Mouse (Mus musculus) liver, embryonic 13.5 days (tissue): ENCODE measurements around the gene Map2. TPM values are rescaled to one million over a fixed set of nuclear protein-coding genes. Genes with fewer than 3 reads are reported as not detected.

Source experiments
- ATAC-seq: fragments of 200-750 bp; cut with Nextera tagmentation; 2 replicates; pipeline ENCODE4 v1.8.0; 2017; ENCODE audit warnings: low read depth, mild to moderate bottlenecking, moderate number of reproducible peaks, moderate library complexity
- DNase-seq: peaks from one replicate; pipeline ENCODE4 v3.0.0; 2022
- H3K27ac ChIP-seq: fragments of 300-500 bp; sonication (generic); 2 replicates; pipeline ENCODE4 v1.5.1; 2015; ENCODE audit warnings: moderate library complexity, mild to moderate bottlenecking, inconsistent platforms
- H3K27me3 ChIP-seq: fragments of 300-500 bp; sonication (generic); 2 replicates; pipeline ENCODE4 v1.6.1; 2015; ENCODE audit warnings: mild to moderate bottlenecking, inconsistent platforms
- H3K36me3 ChIP-seq: fragments of 300-500 bp; sonication (generic); 2 replicates; pipeline ENCODE4 v1.6.1; 2015; ENCODE audit warnings: mild to moderate bottlenecking, inconsistent platforms
- H3K4me1 ChIP-seq: fragments of 300-500 bp; sonication (generic); replicated peaks from 2 replicates; pipeline ENCODE4 v1.6.1; 2015; ENCODE audit warnings: inconsistent platforms
- H3K4me2 ChIP-seq: fragments of 300-500 bp; sonication (generic); 2 replicates; pipeline ENCODE4 v1.6.1; 2015; ENCODE audit warnings: inconsistent platforms, mild to moderate bottlenecking, moderate library complexity
- H3K4me3 ChIP-seq: fragments of 300-500 bp; sonication (generic); replicated peaks from 2 replicates; pipeline ENCODE4 v1.5.1; 2015; ENCODE audit warnings: mild to moderate bottlenecking, inconsistent platforms
- H3K9ac ChIP-seq: fragments of 300-500 bp; sonication (generic); 2 replicates; pipeline ENCODE4 v1.6.1; 2015; ENCODE audit warnings: mild to moderate bottlenecking, inconsistent platforms
- H3K9me3 ChIP-seq: fragments of 300-500 bp; sonication (generic); replicated peaks from 2 replicates; pipeline ENCODE4 v1.6.1; 2016; ENCODE audit warnings: inconsistent platforms
- WGBS: fragments of 180-500 bp; shearing (Covaris S2); methylation state at CpG from one replicate; pipeline ENCODE4 v1.1.7; 2015; ENCODE audit not compliant: insufficient replicate concordance; 5-methylcytosine and 5-hydroxymethylcytosine counted together
- polyA plus RNA-seq: library from polyadenylated mRNA; unstranded; fragments of >200 nt; fragmentation: Nextera tagmentation; extraction: Ambion mirVana; gene quantifications from 2 replicates; pipeline ENCODE4 v1.2.1, GENCODE M21; 2015

Gene Map2
- polyA plus RNA-seq, 1 experiment from 2014 or later, result 0.91 TPM

DNA sequence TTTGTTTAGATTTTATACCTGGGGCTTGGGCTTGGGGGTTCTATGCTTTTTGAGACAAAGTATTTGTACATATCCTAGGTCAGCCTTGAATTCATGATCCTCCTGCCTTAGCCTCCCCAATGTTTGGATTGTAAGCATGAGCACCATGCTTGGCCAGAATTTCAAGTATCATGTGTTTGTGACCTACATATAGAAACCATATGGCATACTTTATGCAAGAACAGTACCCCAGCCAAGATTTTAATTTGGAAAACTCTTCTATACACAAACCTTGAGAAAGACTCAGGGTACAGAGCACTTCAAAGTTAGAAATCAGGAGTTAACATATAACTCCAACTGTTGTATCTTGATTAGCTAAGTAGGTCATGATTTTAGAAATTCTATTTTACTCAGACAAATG, 243.3 kb downstream of the Map2 start:
- no peak overlapping the region for H3K9ac ChIP-seq
- ATAC-seq, result no peak
- DNase-seq, result no peak
- H3K27me3 ChIP-seq, result no peaks in the 10 kb centered on the region
- H3K4me2 ChIP-seq, result no peak overlapping the region
- no peaks in the 10 kb centered on the region for H3K4me1 ChIP-seq
- no peak overlapping the region for H3K27ac ChIP-seq
- no peaks in the 10 kb centered on the region for H3K9me3 ChIP-seq
- no peak overlapping the region for H3K4me3 ChIP-seq
- H3K36me3 ChIP-seq, result no peaks in the 10 kb centered on the region

GRCm38 (mm10) chr1:66426073-66426472, 251.0 kb downstream of the Map2 start:
- Histone ChIP-seq H3K9me3 (no peaks in the 10 kb centered on the region), H3K4me1 (no peaks in the 10 kb centered on the region), H3K4me3 (no peak overlapping the region), H3K9ac (no peak overlapping the region), H3K27ac (no peak overlapping the region), H3K27me3 (no peaks in the 10 kb centered on the region), H3K36me3 (no peaks in the 10 kb centered on the region), H3K4me2 (no peak overlapping the region)
- ATAC-seq (no peak), DNase-seq (no peak)
- 74% methylated on average over 5 of the region's 5 CpGs for WGBS

DNA sequence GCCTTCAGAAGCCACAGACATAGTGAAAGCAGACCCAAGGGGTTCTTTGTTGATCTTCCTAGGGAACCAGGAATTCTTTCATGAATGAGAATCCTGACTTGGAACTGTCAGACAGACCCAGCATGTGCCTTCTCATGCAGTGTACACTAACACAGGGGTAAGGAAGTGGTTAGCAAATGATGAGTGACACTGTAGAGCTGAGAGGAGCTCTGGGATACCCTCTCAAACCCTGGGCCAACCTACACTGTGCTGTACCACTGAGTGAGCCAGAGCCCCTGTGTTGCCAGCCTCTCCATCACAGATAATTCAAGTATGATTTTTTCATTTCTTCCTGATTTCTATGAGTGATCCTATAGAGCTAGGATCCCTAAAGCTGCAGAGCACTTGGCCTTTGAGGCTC, 255.9 kb downstream of the Map2 start:
- ATAC-seq, result no peak

DNA sequence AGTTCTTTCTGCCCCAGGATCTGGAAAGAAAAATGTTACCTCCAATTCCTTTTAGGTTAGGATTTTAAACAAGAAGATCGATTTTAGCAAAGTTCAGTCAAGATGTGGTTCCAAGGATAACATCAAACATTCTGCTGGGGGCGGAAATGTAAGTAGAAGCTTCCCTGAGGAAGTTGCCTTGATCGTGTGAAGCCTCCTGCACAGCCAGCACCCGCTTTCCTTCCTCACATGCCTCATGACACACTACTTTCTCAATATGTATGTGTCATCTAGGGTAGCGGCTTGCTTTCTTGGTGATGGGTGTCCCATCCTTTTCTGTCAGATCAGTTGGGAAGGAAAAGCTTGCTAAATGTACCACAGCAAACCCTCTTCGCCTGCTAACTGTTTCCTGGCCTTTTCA, 256.4 kb downstream of the Map2 start:
- Histone ChIP-seq H3K27ac (no peak overlapping the region), H3K36me3 (no peaks in the 10 kb centered on the region), H3K4me2 (no peak overlapping the region), H3K4me1 (no peaks in the 10 kb centered on the region), H3K4me3 (no peak overlapping the region), H3K9me3 (no peaks in the 10 kb centered on the region), H3K9ac (no peak overlapping the region), H3K27me3 (no peaks in the 10 kb centered on the region)
- WGBS, result 51% methylated on average over 6 of the region's 6 CpGs
- no peak for ATAC-seq
- DNase-seq, result no peak

More for the DNA sequence above, 255.9 kb downstream of the Map2 start:
- no peaks in the 10 kb centered on the region for H3K27me3 ChIP-seq
- no peaks in the 10 kb centered on the region for H3K9me3 ChIP-seq
- DNase-seq, result no peak
- no peaks in the 10 kb centered on the region for H3K4me1 ChIP-seq
- H3K4me2 ChIP-seq, result no peak overlapping the region
- no peaks in the 10 kb centered on the region for H3K36me3 ChIP-seq
- H3K27ac ChIP-seq, result no peak overlapping the region
- no peak overlapping the region for H3K9ac ChIP-seq
- H3K4me3 ChIP-seq, result no peak overlapping the region

DNA sequence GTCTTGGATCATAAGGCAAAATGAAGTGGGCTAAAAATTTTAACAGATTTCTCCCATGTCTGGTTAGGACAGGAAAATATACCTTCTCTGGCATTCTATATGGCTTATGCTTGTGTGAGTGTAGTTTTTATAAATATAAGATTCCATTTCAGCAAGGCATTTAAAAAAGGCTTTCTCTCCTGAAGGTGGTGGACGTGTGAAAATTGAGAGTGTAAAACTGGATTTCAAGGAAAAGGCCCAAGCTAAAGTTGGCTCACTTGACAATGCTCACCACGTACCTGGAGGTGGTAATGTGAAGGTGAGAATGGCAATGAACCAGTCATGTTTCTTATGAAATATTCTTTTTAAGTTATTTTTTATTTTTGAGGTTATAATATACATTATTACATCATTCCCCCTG, 263.0 kb downstream of the Map2 start:
- no peak overlapping the region for H3K9ac ChIP-seq
- DNase-seq, result no peak
- no peak overlapping the region for H3K4me3 ChIP-seq
- H3K4me1 ChIP-seq, result no peaks in the 10 kb centered on the region
- no peaks in the 10 kb centered on the region for H3K36me3 ChIP-seq
- no peaks in the 10 kb centered on the region for H3K27me3 ChIP-seq
- no peak overlapping the region for H3K4me2 ChIP-seq
- H3K27ac ChIP-seq, result no peak overlapping the region
- no peaks in the 10 kb centered on the region for H3K9me3 ChIP-seq
- WGBS, result 43% methylated on average over 2 of the region's 2 CpGs
- no peak for ATAC-seq

DNA sequence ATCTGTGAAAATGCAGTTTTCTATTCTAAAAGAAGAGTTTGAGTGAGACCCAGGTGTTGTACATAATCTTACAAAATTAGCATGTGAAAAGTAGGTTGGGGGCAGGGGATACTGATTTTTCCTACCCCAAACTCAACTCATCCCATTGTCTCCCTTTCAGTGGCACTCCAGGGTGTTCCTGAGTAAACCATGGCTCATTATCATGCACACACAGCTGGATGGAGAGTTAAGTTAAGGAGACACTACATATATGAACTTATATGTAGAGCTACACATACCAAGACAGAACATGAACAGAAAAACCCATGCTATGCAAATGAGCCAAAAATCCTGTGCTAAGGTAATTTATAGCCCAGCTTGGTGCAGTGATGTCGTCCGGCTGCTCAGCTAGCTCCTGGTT, 267.8 kb downstream of the Map2 start:
- H3K4me2 ChIP-seq, result no peak overlapping the region
- no peak for ATAC-seq
- H3K9ac ChIP-seq, result no peak overlapping the region
- no peak overlapping the region for H3K27ac ChIP-seq
- H3K27me3 ChIP-seq, result no peaks in the 10 kb centered on the region
- H3K4me1 ChIP-seq, result no peaks in the 10 kb centered on the region
- no peaks in the 10 kb centered on the region for H3K36me3 ChIP-seq
- no peak overlapping the region for H3K4me3 ChIP-seq
- DNase-seq, result no peak
- H3K9me3 ChIP-seq, result no peaks in the 10 kb centered on the region
- WGBS, result 69% methylated on average over 2 of the region's 2 CpGs

GRCm38 (mm10) chr1:66449471-66449870, 274.4 kb downstream of the Map2 start:
- no peaks in the 10 kb centered on the region for H3K9me3 ChIP-seq
- no peak overlapping the region for H3K4me2 ChIP-seq
- DNase-seq (no peak), ATAC-seq (no peak)
- H3K9ac ChIP-seq, result no peak overlapping the region
- no peaks in the 10 kb centered on the region for H3K27me3 ChIP-seq
- H3K4me1 ChIP-seq, result no peaks in the 10 kb centered on the region
- 57% methylated on average over 2 of the region's 2 CpGs for WGBS
- no peaks in the 10 kb centered on the region for H3K36me3 ChIP-seq
- no peak overlapping the region for H3K27ac ChIP-seq
- H3K4me3 ChIP-seq, result no peak overlapping the region

DNA sequence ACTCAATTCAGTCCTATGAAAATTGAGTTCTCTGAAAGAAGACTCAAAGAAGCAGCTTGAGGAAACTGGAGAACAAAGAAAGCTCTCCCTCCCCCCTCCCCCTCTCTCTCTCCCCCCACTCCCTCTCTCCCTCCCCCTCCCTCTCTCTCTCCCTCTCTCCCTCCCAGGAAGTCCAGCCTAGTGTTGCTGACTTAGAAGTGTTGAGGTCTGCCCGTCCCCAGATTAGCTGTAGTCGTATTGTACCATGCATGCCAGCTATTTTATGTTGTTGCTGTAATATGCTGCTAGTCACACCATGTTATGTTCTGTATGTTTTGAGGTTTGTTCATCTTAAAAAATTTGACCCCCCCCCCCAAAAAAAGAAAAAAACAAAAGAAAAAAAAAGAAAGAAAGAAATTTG, 281.5 kb downstream of the Map2 start:
- Histone ChIP-seq H3K4me2 (no peak overlapping the region), H3K9me3 (no peaks in the 10 kb centered on the region), H3K27me3 (no peaks in the 10 kb centered on the region), H3K36me3 (no peaks in the 10 kb centered on the region), H3K9ac (no peak overlapping the region), H3K27ac (no peak overlapping the region), H3K4me1 (no peaks in the 10 kb centered on the region), H3K4me3 (no peak overlapping the region)
- DNase-seq (no peak), ATAC-seq (no peak)
- WGBS, result 14% methylated on average over 2 of the region's 2 CpGs

DNA sequence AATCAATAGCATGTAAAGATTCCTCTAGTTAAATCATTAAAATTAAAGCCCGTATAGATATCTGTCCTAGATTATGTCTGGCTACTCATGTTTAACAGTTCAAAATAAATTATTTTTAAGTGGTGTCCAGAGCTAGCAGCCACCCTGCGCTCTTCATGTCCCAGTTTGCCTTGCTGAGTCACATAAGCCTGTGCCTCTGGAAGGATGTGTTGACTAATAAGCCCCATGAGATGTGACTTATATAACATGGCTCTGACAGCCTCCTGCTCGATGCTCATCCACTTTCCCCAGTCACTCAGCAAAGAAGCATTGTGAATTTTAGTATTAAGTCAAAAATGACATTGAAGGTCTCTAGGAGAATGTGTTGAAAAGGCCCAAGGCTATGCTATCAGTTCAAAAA, 282.7 kb downstream of the Map2 start:
- no peaks in the 10 kb centered on the region for H3K27me3 ChIP-seq
- H3K4me1 ChIP-seq, result no peaks in the 10 kb centered on the region
- no peak overlapping the region for H3K27ac ChIP-seq
- H3K36me3 ChIP-seq, result no peaks in the 10 kb centered on the region
- H3K4me2 ChIP-seq, result no peak overlapping the region
- H3K4me3 ChIP-seq, result no peak overlapping the region
- DNase-seq (no peak), ATAC-seq (no peak)
- no peaks in the 10 kb centered on the region for H3K9me3 ChIP-seq
- WGBS, result 57% methylated on average over 3 of the region's 3 CpGs
- no peak overlapping the region for H3K9ac ChIP-seq

- Histone ChIP-seq H3K4me1 (no peaks in the 10 kb centered on the region), H3K36me3 (no peaks in the 10 kb centered on the region), H3K4me2 (no peak overlapping the region), H3K4me3 (no peak overlapping the region), H3K27me3 (no peaks in the 10 kb centered on the region), H3K9ac (no peak overlapping the region), H3K27ac (no peak overlapping the region), H3K9me3 (no peaks in the 10 kb centered on the region)
- WGBS, result 54% methylated on average over 3 of the region's 3 CpGs
- DNase-seq, result no peak
- ATAC-seq, result no peak
These were observed 284.3 kb downstream of the Map2 start for GRCm38 (mm10) chr1:66459394-66459793.

- DNase-seq (no peak), ATAC-seq (no peak)
- Histone ChIP-seq H3K36me3 (no peaks in the 10 kb centered on the region), H3K27ac (no peak overlapping the region), H3K27me3 (no peaks in the 10 kb centered on the region), H3K4me2 (no peak overlapping the region), H3K9ac (no peak overlapping the region), H3K4me3 (no peak overlapping the region), H3K9me3 (no peaks in the 10 kb centered on the region), H3K4me1 (no peaks in the 10 kb centered on the region)
- WGBS, result 58% methylated on average over 4 of the region's 4 CpGs
These were observed 285.8 kb downstream of the Map2 start for GRCm38 (mm10) chr1:66460850-66461249.

DNA sequence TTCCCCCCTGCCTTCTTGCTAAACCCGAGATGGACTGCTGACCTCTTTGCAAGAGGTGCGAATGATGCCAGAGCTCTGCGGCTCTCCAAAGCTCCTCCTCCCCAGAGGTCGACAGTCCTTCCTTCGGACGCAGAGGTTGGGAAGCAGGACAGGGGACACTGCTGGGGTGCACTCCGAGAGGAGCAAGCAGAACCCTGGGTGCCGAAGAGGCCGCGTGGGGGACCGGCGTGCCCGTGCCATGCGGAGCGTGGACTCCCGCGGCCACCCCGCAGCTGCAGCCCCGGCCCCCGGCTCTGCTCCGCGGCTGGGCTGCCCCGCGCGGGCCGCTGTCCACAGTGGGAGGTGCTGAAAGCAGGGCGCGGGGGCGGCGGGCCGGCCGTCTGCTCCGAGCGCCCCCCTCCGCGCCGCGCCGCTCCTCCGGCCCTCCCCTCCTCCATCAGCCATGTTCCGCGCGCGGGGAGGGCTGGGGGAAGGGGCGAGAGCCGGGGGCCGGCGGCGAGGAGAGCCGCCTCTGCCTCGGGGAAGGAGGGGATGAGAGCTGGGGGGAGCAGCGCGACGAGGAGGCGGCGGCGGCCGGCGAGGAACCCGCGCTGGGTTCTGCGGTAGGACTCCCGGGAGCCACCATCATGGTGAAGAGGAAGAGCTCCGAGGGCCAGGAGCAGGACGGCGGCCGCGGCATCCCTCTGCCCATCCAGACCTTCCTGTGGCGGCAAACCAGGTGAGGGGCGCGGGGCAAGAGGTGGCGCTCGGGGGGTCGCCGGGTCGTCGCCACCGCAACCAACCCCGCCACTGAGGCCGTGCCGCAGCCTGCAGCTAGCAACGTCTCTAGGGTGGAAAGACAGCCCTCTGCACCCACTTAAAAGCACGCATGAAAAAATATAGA, 293.0 kb downstream of the Map2 start, which contains the start of gene Unc80:
Unc80 (plus strand) TSS at position 547 of the 883 bp plus-strand sequence.
- Histone ChIP-seq H3K27ac (no peak within 1 kb of the TSS), H3K4me3 (peak within 1 kb of the TSS; percentile 46), H3K4me1 (no peaks in the 10 kb centered on the region), H3K9ac (no peak within 1 kb of the TSS), H3K9me3 (no peaks in the 10 kb centered on the region), H3K36me3 (no peaks in the 10 kb centered on the region), H3K27me3 (peaks cover 24% of the 10 kb centered on the region), H3K4me2 (peak within 1 kb of the TSS; percentile 60)
- ATAC-seq (no peak), DNase-seq (peak; percentile 0)
- 2% methylated on average over 77 of the region's 83 CpGs for WGBS
